Mouse (Mus musculus): ENCODE data around the gene Olfr1328. TPM values are rescaled to one million over a fixed set of nuclear protein-coding genes. Genes with fewer than 3 reads are reported as not detected.
"Not testable (repeated sequence)": the region's sequence is repeated elsewhere in the genome, so short reads cannot be mapped to it uniquely, and the experiment has no call there.

The Olfr1328 gene
- not detected in 2 replicates for polyA plus RNA-seq (2015; fragmentation: Nextera tagmentation; extraction: Ambion mirVana)

DNA sequence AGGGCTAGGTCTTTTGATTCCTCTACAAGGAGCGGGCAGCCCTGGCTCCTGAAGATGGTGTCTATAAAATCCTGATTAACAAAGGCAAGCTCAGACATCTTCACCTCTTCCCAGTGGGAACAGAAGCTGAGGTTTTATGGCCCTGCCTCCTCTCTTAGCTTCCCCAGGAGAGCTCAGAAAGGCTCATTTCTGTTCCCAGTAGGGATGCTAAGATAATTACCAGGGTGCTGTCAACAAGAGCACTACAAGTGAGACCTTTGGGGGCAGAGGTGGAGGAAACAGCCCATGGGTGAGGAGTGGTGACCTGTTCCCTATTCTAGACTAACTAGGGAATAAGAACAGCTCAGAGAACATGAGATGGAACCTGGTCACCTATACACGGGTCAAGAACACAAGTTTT lies at the start of gene Olfr1328:
TSS of gene Olfr1328 (minus strand) at position 101 of the 400 bp plus-strand sequence.
- Histone ChIP-seq H3K4me3 (no peak within 1 kb of the TSS), H3K27ac (replicated peaks) (no peak within 1 kb of the TSS), H3K9me3 (no peaks in the 10 kb centered on the region), H3K9ac (no peak within 1 kb of the TSS), H3K36me3 (no peaks in the 10 kb centered on the region), H3K4me1 (replicated peaks) (no peaks in the 10 kb centered on the region), H3K4me2 (no peak within 1 kb of the TSS), H3K27me3 (no peaks in the 10 kb centered on the region)
- 63% methylated on average over 2 of the region's 2 CpGs for WGBS
- no peak for ATAC-seq (ENCODE audit: low read depth)

DNA sequence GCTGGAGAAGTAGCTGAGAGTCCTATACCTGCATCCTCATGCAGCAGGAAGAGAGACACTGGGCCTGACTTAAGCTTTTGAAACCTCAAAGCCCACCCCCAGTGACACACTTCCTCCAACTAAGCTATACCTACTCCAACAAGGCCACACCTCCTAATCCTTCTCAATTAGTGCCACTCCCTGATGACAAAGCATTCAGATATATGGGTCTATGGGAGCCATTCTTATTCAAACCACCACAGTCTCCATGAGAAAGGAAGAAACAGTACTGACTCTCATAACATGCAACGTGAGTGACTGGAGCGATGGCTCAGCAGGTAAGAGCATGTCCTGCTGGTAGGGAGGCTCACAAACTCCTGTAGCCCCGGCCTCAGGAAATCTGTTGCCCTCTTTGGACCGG lies 46.9 kb upstream of the Olfr1328 start:
- ATAC-seq (ENCODE audit: low read depth) = no peak
- H3K4me3 ChIP-seq = no peak overlapping the region
- H3K27ac ChIP-seq (replicated peaks) = no peak overlapping the region
- no peaks in the 10 kb centered on the region for H3K9me3 ChIP-seq
- no peak overlapping the region for H3K9ac ChIP-seq
- no peaks in the 10 kb centered on the region for H3K36me3 ChIP-seq
- no peak overlapping the region for H3K4me2 ChIP-seq
- no peaks in the 10 kb centered on the region for H3K4me1 ChIP-seq (replicated peaks)
- WGBS = 78% methylated on average over 4 of the region's 4 CpGs
- H3K27me3 ChIP-seq = no peaks in the 10 kb centered on the region

DNA sequence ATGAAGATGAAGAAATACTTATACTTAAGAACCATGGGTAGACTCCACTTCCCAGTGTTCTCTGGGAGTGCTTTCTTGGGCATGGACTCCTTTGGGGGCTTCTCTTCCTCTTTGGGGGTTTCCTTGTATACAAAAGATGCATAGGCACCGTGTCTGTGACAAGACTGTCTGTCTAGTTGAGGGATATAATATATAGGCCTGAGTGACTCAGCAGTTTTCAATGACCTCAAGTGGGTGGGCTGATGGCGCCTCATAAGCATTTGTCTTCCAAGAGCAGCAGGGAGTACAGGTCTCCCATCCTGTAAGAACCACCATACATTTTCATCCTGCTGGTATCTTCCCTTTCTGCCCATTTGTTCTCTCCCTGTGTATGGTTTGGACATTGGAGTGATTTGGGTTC lies 34.9 kb upstream of the Olfr1328 start:
- Histone ChIP-seq H3K9me3 (no peaks in the 10 kb centered on the region), H3K27me3 (no peaks in the 10 kb centered on the region), H3K27ac (replicated peaks) (no peak overlapping the region), H3K9ac (no peak overlapping the region), H3K4me2 (no peak overlapping the region), H3K36me3 (no peaks in the 10 kb centered on the region), H3K4me1 (replicated peaks) (no peaks in the 10 kb centered on the region), H3K4me3 (no peak overlapping the region)
- WGBS = 73% methylated on average over 2 of the region's 2 CpGs
- no peak for ATAC-seq (ENCODE audit: low read depth)

DNA sequence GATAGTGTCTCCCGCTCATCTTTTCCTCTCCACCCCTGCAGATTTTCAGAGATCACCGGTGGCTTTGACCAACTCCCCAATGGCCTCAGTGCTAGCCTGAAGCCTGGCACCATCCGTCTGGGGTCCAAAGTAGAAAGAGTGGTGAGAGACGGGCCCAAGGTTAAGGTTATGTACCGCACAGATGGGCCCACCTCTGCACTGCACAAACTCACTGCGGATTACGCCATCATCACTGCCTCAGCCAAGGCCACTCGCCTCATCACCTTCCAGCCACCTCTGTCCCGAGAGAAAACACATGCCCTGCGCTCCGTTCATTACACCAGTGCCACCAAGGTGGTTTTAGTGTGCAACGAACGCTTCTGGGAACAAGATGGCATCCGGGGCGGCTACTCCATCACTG lies 29.3 kb upstream of the Olfr1328 start:
- Histone ChIP-seq H3K4me2 (no peak overlapping the region), H3K4me1 (replicated peaks) (no peaks in the 10 kb centered on the region), H3K4me3 (no peak overlapping the region), H3K36me3 (no peaks in the 10 kb centered on the region), H3K9ac (no peak overlapping the region), H3K27me3 (no peaks in the 10 kb centered on the region), H3K9me3 (no peaks in the 10 kb centered on the region), H3K27ac (replicated peaks) (no peak overlapping the region)
- ATAC-seq (ENCODE audit: low read depth) = no peak
- WGBS = 93% methylated on average over 15 of the region's 15 CpGs

DNA sequence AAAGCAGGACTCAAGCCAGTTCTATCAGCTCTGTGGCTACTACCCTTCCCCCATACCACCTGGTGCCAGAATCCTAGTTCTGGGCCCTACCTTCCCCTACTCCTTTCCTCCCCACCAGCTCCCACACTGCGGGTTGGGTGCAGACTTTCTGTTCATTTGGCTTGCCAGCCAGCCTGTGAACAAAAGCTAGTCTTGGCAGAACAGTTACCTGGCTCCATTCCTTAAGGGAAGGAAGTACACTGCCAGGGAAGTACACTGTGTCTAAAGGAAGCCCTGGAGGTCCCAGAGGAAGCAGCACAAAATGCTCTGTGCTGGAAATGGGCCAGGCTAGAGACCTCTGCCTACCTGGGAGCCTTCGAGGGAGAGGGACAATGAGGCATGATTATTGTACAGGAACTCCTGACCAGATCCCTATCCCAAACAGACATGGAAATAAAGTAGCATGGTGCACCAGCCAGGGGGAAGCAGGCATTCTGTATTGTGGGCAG lies 22.8 kb upstream of the Olfr1328 start, which contains the start of gene Lao1:
TSS of gene Lao1 (plus strand) at position 438 of the 488 bp plus-strand sequence.
- Histone ChIP-seq H3K27ac (replicated peaks) (no peak within 1 kb of the TSS), H3K9ac (no peak within 1 kb of the TSS), H3K4me2 (no peak within 1 kb of the TSS), H3K4me3 (no peak within 1 kb of the TSS), H3K27me3 (no peaks in the 10 kb centered on the region), H3K9me3 (no peaks in the 10 kb centered on the region), H3K36me3 (no peaks in the 10 kb centered on the region), H3K4me1 (replicated peaks) (no peaks in the 10 kb centered on the region)
- no peak for ATAC-seq (ENCODE audit: low read depth)
- WGBS = 85% methylated on average over 2 of the region's 2 CpGs

DNA sequence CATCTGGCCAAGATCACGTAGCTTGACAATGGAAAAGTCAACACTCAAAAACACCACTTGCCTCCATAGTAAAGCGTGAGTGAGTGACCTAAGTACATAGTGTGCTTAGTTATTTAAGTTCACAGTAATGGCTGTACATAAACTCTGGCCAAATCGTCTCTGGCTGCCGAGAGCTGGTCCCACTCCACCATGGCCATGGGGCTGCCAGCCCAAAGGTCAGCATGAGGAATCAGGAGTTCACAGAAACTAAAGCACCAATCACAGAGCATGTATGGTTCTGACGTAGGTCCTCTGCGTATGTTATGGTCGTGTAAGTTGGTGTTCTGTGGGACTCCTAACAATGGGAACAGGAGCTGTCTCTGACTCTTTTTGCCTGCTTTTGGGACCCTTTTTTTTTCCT lies 20.4 kb upstream of the Olfr1328 start:
- Histone ChIP-seq H3K4me2 (no peak overlapping the region), H3K36me3 (no peaks in the 10 kb centered on the region), H3K9ac (no peak overlapping the region), H3K27ac (replicated peaks) (no peak overlapping the region), H3K4me3 (no peak overlapping the region), H3K27me3 (no peaks in the 10 kb centered on the region), H3K4me1 (replicated peaks) (no peaks in the 10 kb centered on the region), H3K9me3 (no peaks in the 10 kb centered on the region)
- no peak for ATAC-seq (ENCODE audit: low read depth)
- 94% methylated on average over 7 of the region's 7 CpGs for WGBS

DNA sequence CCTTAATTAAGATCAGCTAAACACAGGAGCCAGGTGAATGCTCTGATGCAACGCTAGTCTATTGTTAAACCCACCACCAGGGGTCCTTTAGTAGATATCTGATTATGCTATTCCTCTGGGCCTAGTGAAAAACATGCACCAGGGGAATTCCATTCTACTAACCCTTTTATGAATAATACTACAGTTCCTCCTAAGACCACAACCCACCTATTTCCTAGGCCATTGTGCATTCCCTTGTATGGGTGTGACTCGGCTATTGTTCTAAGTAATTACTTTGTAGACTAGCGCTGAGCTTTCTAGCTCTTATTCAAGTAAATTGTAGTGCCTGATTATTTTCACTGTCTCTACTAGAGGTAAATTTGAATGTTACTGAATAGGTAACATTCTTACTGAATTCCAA lies 7.1 kb downstream of the Olfr1328 start:
- H3K4me3 ChIP-seq; H3K9me3 ChIP-seq; H3K27me3 ChIP-seq; H3K36me3 ChIP-seq; H3K27ac ChIP-seq (replicated peaks); H3K4me1 ChIP-seq (replicated peaks); H3K9ac ChIP-seq; H3K4me2 ChIP-seq; ATAC-seq (ENCODE audit: low read depth): not testable (repeated sequence)
- 71% methylated on average over 3 of the region's 3 CpGs for WGBS

DNA sequence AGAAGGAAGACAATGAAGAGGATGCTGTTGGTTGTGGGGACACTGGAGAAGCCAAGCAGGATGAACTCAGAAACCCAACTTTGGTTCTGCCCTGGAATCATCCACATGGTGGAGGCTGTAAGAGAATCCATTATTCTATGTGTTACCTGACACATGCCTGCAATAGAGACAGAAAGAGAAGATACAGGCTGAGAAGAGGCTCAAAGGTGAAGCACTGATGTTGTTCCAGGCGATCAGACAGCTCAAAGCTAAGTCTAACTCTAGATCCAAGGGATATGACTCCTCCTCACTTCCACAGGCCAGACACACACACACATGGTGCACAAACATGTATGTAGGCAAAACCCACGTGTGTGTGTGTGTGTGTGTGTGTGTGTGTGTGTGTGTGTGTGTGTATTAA lies 21.0 kb downstream of the Olfr1328 start, which contains the start of gene Olfr1329:
TSS of gene Olfr1329 (minus strand) at position 101 of the 400 bp plus-strand sequence.
- H3K27me3 ChIP-seq; H3K4me2 ChIP-seq; H3K4me3 ChIP-seq; ATAC-seq (ENCODE audit: low read depth); H3K9ac ChIP-seq; H3K4me1 ChIP-seq (replicated peaks); H3K36me3 ChIP-seq; H3K9me3 ChIP-seq; H3K27ac ChIP-seq (replicated peaks): not testable (repeated sequence)
- 57% methylated on average over 2 of the region's 2 CpGs for WGBS

DNA sequence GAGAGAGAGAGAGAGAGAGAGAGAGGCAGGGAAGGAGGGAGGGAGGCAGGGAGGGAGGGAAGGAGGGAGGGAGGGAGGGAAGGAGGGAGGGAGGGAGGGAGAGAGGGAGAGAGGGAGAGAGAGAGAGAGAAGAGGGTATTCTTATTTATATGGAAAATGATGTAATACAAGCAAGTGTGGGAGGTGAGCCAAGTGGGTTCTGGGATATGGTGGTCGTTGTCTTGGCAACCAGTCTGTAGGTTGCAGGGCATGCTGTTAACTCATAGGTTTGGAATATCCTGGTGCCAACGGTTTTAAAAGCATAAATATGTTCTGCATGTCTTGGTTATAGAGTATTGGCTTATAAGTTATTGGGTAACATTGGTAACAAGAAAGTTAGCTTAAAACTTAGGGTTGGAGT lies 36.4 kb downstream of the Olfr1328 start:
- no peaks in the 10 kb centered on the region for H3K27me3 ChIP-seq
- 66% methylated on average over 2 of the region's 2 CpGs for WGBS
- no peak for ATAC-seq (ENCODE audit: low read depth)
- H3K36me3 ChIP-seq = no peaks in the 10 kb centered on the region
- no peak overlapping the region for H3K27ac ChIP-seq (replicated peaks)
- no peaks in the 10 kb centered on the region for H3K9me3 ChIP-seq
- no peaks in the 10 kb centered on the region for H3K4me1 ChIP-seq (replicated peaks)
- H3K4me3 ChIP-seq = no peak overlapping the region
- no peak overlapping the region for H3K4me2 ChIP-seq
- H3K9ac ChIP-seq = no peak overlapping the region

DNA sequence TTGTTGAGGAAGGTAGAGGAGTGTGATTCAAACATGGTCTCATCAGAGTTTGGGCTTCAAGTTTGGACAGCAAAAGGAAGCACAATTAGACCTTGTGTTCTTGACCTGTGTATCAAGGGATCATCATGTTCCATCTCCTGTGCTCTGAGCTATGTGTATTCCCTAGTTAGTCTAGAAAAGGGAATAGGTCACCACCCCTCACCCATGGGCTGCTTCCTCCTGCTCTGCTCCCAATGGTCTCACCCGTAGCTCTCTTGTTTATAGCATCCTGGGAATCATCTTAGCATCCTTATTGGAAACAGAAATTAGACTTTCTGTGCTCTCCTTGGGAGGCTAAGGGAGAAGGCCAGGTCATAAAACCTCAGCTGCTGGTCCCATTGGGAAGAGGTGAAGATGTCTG lies 50.1 kb downstream of the Olfr1328 start, which contains the start of gene Olfr1330:
TSS of gene Olfr1330 (plus strand) at position 301 of the 400 bp plus-strand sequence.
- WGBS = 90% methylated on average over 1 of the region's 1 CpGs
- ATAC-seq (ENCODE audit: low read depth) = no peak
- no peak within 1 kb of the TSS for H3K4me3 ChIP-seq

More for the DNA sequence above, 50.1 kb downstream of the Olfr1328 start, which contains the start of gene Olfr1330:
- Histone ChIP-seq H3K4me1 (replicated peaks) (no peaks in the 10 kb centered on the region), H3K9me3 (no peaks in the 10 kb centered on the region), H3K27me3 (no peaks in the 10 kb centered on the region), H3K4me2 (no peak within 1 kb of the TSS), H3K9ac (no peak within 1 kb of the TSS), H3K27ac (replicated peaks) (no peak within 1 kb of the TSS), H3K36me3 (no peaks in the 10 kb centered on the region)

Other genes with a start within 250 kb of the Olfr1328 start
- gene Olfr1342, start 245.9 kb downstream of the Olfr1328 start, polyA plus RNA-seq (2015; fragmentation: Nextera tagmentation; extraction: Ambion mirVana) = not detected in 2 replicates
- not detected in 2 replicates for gene Olfr1341, start 235.1 kb downstream of the Olfr1328 start, polyA plus RNA-seq (2015; fragmentation: Nextera tagmentation; extraction: Ambion mirVana)
- gene Olfr1340, start 218.5 kb downstream of the Olfr1328 start, polyA plus RNA-seq (2015; fragmentation: Nextera tagmentation; extraction: Ambion mirVana) = not detected in 2 replicates
- gene Olfr1339, start 206.4 kb downstream of the Olfr1328 start, polyA plus RNA-seq (2015; fragmentation: Nextera tagmentation; extraction: Ambion mirVana) = not detected in 2 replicates
- not detected in 2 replicates for gene Olfr1338, start 179.9 kb downstream of the Olfr1328 start, polyA plus RNA-seq (2015; fragmentation: Nextera tagmentation; extraction: Ambion mirVana)
- gene Olfr1337, start 156.0 kb downstream of the Olfr1328 start, polyA plus RNA-seq (2015; fragmentation: Nextera tagmentation; extraction: Ambion mirVana) = not detected in 2 replicates
- not detected in 2 replicates for gene Olfr1335, start 128.7 kb downstream of the Olfr1328 start, polyA plus RNA-seq (2015; fragmentation: Nextera tagmentation; extraction: Ambion mirVana)
- gene Olfr1333, start 102.3 kb downstream of the Olfr1328 start, polyA plus RNA-seq (2015; fragmentation: Nextera tagmentation; extraction: Ambion mirVana) = not detected in 2 replicates
- not detected in 2 replicates for gene Olfr1331, start 74.0 kb downstream of the Olfr1328 start, polyA plus RNA-seq (2015; fragmentation: Nextera tagmentation; extraction: Ambion mirVana)
- gene Olfr1330, start 50.0 kb downstream of the Olfr1328 start, polyA plus RNA-seq (2015; fragmentation: Nextera tagmentation; extraction: Ambion mirVana) = not detected in 2 replicates
- not detected in 2 replicates for gene Olfr1329, start 21.1 kb downstream of the Olfr1328 start, polyA plus RNA-seq (2015; fragmentation: Nextera tagmentation; extraction: Ambion mirVana)
- not detected in 2 replicates for gene Lao1, start 23.0 kb upstream of the Olfr1328 start, polyA plus RNA-seq (2015; fragmentation: Nextera tagmentation; extraction: Ambion mirVana)
- gene Slc2a1, start 170.1 kb upstream of the Olfr1328 start, polyA plus RNA-seq (2015; fragmentation: Nextera tagmentation; extraction: Ambion mirVana) = 90.4 and 107 TPM in 2 replicates
- gene Zfp691, start 235.6 kb upstream of the Olfr1328 start, polyA plus RNA-seq (2015; fragmentation: Nextera tagmentation; extraction: Ambion mirVana) = 7.8 and 10.1 TPM in 2 replicates